ENCODE assay signal across 14 mouse cellular contexts in the genomic region with DNA sequence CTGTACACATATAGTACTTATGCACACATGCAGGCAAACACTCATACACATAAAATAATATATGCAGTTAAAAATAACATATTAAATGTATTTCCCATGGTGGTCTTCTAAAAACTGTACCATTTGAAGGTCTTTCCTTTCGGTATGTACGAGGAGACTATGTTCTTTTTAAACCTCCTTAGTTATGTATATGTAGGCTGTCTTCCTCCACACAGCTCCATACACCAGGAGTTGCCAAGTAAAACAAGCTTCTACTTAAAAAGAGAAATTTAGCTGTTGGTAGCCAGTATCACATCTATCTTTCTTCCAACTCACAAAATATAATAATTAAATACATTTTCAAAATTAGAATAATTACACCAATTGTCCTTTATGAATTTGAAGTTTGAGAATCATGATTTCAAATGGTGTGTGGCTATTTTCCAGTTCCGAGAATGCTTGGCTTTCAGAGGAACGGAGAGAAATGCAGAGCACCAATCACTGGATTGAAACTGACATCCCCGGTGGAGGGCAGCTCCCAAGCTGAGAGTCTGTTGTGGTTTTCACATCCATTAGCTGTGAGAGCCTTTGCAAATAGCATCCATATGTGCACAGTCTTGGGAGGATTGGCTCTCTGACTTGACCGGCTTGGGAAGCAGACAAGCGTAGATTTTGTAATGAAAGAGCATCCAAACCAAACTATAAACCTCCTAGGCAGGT. TPM values are rescaled to one million over a fixed set of nuclear protein-coding genes. Genes with fewer than 3 reads are reported as not detected.
DNase-seq lines count a peak whose midpoint lies in the region; ATAC-seq lines count a peak whose summit lies in the region.
"Had no signal": no experiment of that assay in that cellular context is flagged by ENCODE, and none has a peak within 500 bp of the region (broad histone marks: within the 10 kb centered on the region; RNA-seq: fewer than 3 reads in every experiment).

No protein-coding gene starts in this region.

- no peak overlapping the region; the same call in 1 of the 2 replicates for H3K4me2 ChIP-seq in embryonic facial prominence, embryonic 12.5 days (replicated peaks)
- H3K4me2 ChIP-seq in limb, embryonic 13.5 days (replicated peaks): peak overlapping the region; percentile 10; the same call in 1 of the 2 replicates
- H3K4me2 ChIP-seq: forebrain, embryonic 12.5 days; stomach, embryonic 15.5 days had no signal

- ATAC-seq in embryonic facial prominence, embryonic 12.5 days (ENCODE audit: insufficient number of reproducible peaks, insufficient read depth, low FRiP score, low TSS enrichment): peak; percentile 92
- peak; percentile 87; the same call in 1 of the 2 replicates for ATAC-seq in limb, embryonic 13.5 days (ENCODE audit: low FRiP score, low read depth)
- no peak for ATAC-seq in megakaryocyte-erythroid progenitor cell, adult 5-6 weeks (replicated peaks; ENCODE audit: low FRiP score, low TSS enrichment, poor library complexity, severe bottlenecking)

- peak; percentile 10 for DNase-seq in gastrocnemius, postnatal 25 days
- DNase-seq in gastrocnemius, adult 18-20 months (ENCODE audit: low spot score): no peak
- DNase-seq in 3T3-L1 (ENCODE audit: low read depth, low spot score) (peak; percentile 55), liver (no peak)
- DNase-seq in left cerebral cortex, adult 18-20 months (ENCODE audit: low spot score in 2 of 2): no peak
- DNase-seq: adrenal gland, postnatal 14 days; cerebellum, postnatal 36 days; gastrocnemius, postnatal 10 days; kidney, adult 18-20 months had no signal

- peaks cover 21% of the 10 kb centered on the region for H3K4me1 ChIP-seq in embryonic facial prominence, embryonic 12.5 days
- H3K4me1 ChIP-seq in limb, embryonic 13.5 days: peaks cover 28% of the 10 kb centered on the region
- H3K4me1 ChIP-seq: stomach, embryonic 15.5 days had no signal

- H3K36me3 ChIP-seq in embryonic facial prominence, embryonic 12.5 days: no peaks in the 10 kb centered on the region
- H3K36me3 ChIP-seq in limb, embryonic 13.5 days: no peaks in the 10 kb centered on the region
- H3K36me3 ChIP-seq: forebrain, embryonic 12.5 days; stomach, embryonic 15.5 days had no signal

- no peak overlapping the region for H3K9ac ChIP-seq in embryonic facial prominence, embryonic 12.5 days
- no peak overlapping the region for H3K9ac ChIP-seq in limb, embryonic 13.5 days
- H3K9ac ChIP-seq: forebrain, embryonic 12.5 days; stomach, embryonic 15.5 days had no signal

- H3K9me3 ChIP-seq in embryonic facial prominence, embryonic 12.5 days: no peaks in the 10 kb centered on the region
- H3K9me3 ChIP-seq in limb, embryonic 13.5 days: no peaks in the 10 kb centered on the region
- H3K9me3 ChIP-seq: forebrain, embryonic 12.5 days; stomach, embryonic 15.5 days had no signal

- H3K27ac ChIP-seq in embryonic facial prominence, embryonic 12.5 days: peak overlapping the region; percentile 87
- H3K27ac ChIP-seq in limb, embryonic 13.5 days: peak overlapping the region; percentile 10; the same call in 1 of the 2 replicates
- H3K27ac ChIP-seq: forebrain, embryonic 12.5 days; stomach, embryonic 15.5 days had no signal

- no peak overlapping the region for H3K4me3 ChIP-seq in embryonic facial prominence, embryonic 12.5 days
- H3K4me3 ChIP-seq in limb, embryonic 13.5 days: no peak overlapping the region
- H3K4me3 ChIP-seq: forebrain, embryonic 12.5 days; stomach, embryonic 15.5 days had no signal

- 21% methylated on average over 7 of the region's 7 CpGs for WGBS in embryonic facial prominence, embryonic 12.5 days
- 23% methylated on average over 7 of the region's 7 CpGs for WGBS in limb, embryonic 13.5 days

- no peaks in the 10 kb centered on the region for H3K27me3 ChIP-seq in embryonic facial prominence, embryonic 12.5 days
- no peaks in the 10 kb centered on the region for H3K27me3 ChIP-seq in limb, embryonic 13.5 days
- H3K27me3 ChIP-seq: forebrain, embryonic 12.5 days; stomach, embryonic 15.5 days had no signal

RNA-seq across cellular contexts. Expression of a gene that starts 52.1 kb away (rescaled TPM):
- total RNA-seq in gastrocnemius, postnatal 25 days (2021): 10 to 100 TPM; 32.3 to 77.5 TPM
- 1 to 10 TPM; 3.6 to 4.6 TPM for total RNA-seq in gastrocnemius, adult 18-20 months (2021)
- 181 and 184 TPM in 2 replicates for polyA plus RNA-seq in embryonic facial prominence, embryonic 12.5 days (2016; fragmentation: Nextera tagmentation; extraction: Ambion mirVana)
- polyA plus RNA-seq in limb, embryonic 13.5 days (2015; fragmentation: Nextera tagmentation; extraction: Ambion mirVana): 202 and 208 TPM in 2 replicates
- not detected in 2 replicates for total RNA-seq in megakaryocyte-erythroid progenitor cell, adult 5-6 weeks (2014; fragmentation: Nextera tagmentation)
- not detected in 2 replicates for total RNA-seq in megakaryocyte-erythroid progenitor cell, adult 5-6 weeks (2017)
- total RNA-seq in left cerebral cortex, adult 18-20 months (2021): 1 to 10 TPM; 1.2 to 1.6 TPM

Comparison
In these comparisons a context has a peak if more than half of its experiments do, and no peak if none do; other contexts are left out.
1. DNase-seq: peak in gastrocnemius, postnatal 25 days (single experiment) and 3T3-L1 (single experiment); none in gastrocnemius, adult 18-20 months (single experiment), left cerebral cortex, adult 18-20 months (0 of 2) and liver (single experiment).
2. RNA of a gene that starts 52.1 kb away (total RNA-seq): 32.3 to 77.5 TPM in gastrocnemius, postnatal 25 days; 3.6 to 4.6 TPM in gastrocnemius, adult 18-20 months, 1.2 to 1.6 TPM in left cerebral cortex, adult 18-20 months and not detected in megakaryocyte-erythroid progenitor cell, adult 5-6 weeks; every median in the first group is over 4 times any median in the second.